Mouse (Mus musculus) gastrocnemius, postnatal 14 days (tissue): ENCODE measurements around the gene Gpr160. TPM values are rescaled to one million over a fixed set of nuclear protein-coding genes. Genes with fewer than 3 reads are reported as not detected.
"Not testable (repeated sequence)": the region's sequence is repeated elsewhere in the genome, so short reads cannot be mapped to it uniquely, and the experiment has no call there.

ENCODE experiments used
- DNase-seq: peaks from one replicate; pipeline ENCODE4 v3.0.0; 2021; ENCODE audit warnings: mixed read lengths
- intact Hi-C: fragments of 180-260 bp; cut with DNase I; formaldehyde crosslinking; loops from one replicate; pipeline ENCODE4 v1.15.1; 2025; ENCODE audit warnings: low total_unique reads
- long read RNA-seq, 2 experiments: library from polyadenylated mRNA; stranded (forward); transcript quantifications; one replicate each; pipeline ENCODE4 v2.0.0; 2021
- total RNA-seq, 2 experiments: library from RNA; stranded (reverse); gene quantifications; 2 replicates each; pipeline ENCODE4 v1.2.3; 2021

Gene Gpr160
- total RNA-seq, result under 1 TPM; 0.51 to 0.53 TPM
- long read RNA-seq, experiment 1, partial matches to known transcripts, result 0 of 3 reads
- long read RNA-seq, experiment 1, other reads (novel, unspliced or antisense), result 1 of 3 reads
- long read RNA-seq, experiment 2, partial matches to known transcripts, result 0 of 1 reads
- long read RNA-seq, experiment 2, other reads (novel, unspliced or antisense), result 1 of 1 reads

DNA sequence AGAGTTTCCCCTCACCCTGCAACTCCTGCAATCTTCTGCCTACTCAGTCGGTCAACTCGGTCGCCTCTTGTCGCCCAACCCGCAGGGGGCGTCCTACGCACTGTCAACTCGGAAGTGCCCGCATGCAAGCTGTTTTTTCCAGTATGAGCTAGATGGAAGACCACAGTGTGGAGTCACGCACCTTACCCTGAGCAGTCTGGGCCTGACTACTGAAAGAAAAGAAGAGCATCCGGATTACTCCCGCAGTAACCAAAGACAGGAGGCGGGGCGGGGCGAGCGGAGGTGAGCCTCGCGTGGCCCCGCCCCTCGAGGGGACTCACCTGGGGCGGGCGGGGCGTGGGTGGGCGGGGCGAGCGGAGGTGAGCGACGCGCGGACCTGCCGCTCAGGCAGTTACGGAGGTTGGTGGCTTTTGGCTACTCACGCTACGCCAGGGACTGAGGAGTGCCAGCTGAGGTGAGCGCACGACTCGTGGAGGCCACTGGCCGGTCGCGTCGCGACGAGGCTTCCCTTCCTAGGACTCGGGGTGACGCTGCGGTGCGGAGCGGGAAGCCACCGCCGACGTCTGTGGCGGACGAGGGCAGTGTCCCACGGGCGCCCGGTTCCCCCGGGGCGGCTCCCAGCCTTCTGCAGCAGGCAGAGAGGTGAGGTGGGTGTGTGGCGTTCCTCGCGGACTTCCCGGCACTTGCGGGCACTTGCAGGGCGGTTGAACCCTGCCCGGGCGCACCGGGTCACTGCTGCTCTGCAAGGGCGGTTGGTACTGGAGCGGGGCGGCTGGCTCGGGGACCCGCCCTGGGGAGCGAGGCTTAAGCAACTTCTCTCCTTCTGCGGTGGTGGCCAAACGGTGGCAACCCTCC, at the start of gene Gpr160:
TSS of gene Gpr160 (plus strand) at position 347 of the 855 bp plus-strand sequence.
- intact Hi-C loops, result no loop called here
- peak; percentile 65 for DNase-seq

DNA sequence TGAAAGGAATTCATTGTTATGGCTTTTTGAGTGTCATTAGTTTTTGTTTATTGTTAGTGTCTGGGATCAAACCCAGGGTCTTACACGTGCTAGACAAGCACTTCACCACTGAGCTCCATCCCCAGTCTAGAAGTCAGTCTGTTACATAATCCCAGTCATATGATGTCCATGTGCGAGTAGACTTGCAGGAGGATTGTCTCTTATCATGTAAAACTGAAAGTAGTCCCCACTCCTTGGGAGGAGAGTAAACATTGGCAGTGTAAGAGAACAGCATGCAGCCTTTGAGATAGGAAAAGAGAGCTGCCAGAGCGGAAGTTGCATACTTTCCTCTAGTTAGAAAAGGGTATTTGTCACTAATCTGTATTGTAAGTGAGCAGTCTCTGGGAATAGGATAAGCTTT, 42.9 kb upstream of the Gpr160 start:
- no peak for DNase-seq

DNA sequence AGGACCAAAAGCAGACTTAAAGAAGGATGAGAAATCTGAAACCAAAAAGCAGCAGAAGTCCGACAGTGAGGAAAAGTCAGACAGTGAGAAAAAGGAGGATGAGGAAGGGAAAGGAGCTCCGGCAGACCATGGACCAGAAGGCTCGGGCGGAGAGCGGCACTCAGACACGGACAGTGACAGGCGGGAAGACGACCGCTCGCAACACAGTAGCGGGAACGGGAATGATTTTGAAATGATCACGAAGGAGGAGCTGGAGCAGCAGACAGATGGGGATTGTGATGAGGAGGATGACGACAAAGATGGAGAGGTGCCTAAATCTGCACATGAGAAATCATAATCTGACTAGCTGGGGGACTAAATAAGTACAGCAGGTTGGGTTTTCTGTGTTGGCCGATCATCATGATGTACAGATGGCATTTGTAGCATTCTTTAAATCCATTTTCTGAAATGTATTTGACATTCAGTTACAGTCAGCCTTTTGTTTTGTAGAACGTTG, 37.1 kb upstream of the Gpr160 start:
- DNase-seq, result no peak
- intact Hi-C loops, result loop anchor here (10.0 kb wide), 1 partner anchor 204 kb away; no protein-coding TSS in a partner anchor

More for the DNA sequence above, 42.9 kb upstream of the Gpr160 start:
- intact Hi-C loops, result loop anchor here (10.0 kb wide), 1 partner anchor 198 kb away; no protein-coding TSS in a partner anchor

DNA sequence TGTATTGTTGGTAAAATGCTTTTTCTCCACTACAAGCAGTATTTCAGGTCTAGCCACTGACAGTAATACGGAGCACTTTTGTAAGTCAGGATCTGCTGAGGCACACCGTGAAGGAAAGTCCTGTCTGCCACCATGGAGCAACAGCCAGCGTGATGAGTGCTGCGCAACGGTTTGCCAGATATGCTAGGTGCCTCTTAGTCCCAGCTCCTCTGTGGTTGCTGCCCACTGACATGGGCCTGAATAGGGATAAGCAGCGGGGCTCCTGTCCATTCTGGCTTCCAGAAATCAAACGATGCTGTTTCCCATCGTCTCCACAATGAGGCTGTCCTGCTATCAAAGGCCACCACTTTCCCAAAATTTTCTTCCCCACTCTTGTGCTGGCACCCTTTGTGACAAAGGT, 33.6 kb upstream of the Gpr160 start:
- no peak for DNase-seq
- intact Hi-C loops, result no loop called here

DNA sequence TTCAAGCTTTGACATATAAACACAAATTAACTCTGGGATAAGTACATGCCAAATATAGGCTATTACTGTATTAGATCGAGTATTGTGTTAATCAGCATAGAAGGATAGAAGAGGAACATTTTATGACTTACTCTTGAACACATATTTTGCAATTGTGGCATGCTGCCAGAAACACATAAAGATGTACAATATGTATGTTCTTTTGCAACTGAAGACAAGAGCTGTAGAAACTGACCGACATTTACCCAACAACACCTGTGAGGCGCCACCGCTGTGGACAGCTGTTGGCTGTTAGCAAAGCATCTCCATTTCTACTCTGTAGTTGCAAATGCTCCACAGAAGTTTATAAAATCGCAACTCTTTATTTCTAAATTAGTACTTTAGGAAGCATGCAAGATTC, 29.7 kb upstream of the Gpr160 start:
- intact Hi-C loops, result no loop called here
- no peak for DNase-seq

DNA sequence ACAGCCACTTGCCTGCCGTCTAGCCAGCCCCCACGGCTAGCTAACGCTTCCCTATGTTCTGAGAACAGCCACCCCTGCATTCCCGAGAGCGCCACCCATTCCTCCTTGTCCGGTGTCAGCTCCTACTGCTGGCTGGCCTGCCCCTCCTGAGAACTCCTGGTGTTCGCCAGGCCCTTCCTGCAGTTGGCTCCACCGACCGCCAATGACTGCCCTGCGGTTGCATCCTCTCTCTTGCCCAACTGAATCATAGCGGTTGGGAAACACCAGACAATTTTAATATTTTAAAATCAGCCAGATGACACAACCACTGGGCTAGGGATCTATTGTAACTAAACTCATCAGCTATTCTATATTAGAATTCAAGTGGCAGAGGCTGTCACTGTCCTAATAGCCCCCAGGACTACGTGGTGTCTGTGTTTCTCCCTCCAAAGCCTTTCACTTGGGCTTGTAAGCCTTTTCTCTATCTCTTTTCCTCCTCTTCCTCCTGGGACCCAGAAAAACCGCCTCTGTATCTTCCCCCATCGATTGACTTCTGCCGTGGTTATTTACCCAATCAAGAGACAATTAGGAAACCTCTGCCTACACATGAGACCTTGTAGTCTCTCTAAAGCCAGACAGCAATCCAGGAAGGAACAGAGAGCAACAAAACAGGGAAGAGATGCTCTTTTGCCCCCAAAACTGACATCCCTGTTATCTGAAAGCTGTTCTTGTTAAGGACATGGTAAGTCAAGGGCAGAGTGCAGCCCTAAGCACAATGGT, 23.7 kb upstream of the Gpr160 start:
- no peak for DNase-seq

DNA sequence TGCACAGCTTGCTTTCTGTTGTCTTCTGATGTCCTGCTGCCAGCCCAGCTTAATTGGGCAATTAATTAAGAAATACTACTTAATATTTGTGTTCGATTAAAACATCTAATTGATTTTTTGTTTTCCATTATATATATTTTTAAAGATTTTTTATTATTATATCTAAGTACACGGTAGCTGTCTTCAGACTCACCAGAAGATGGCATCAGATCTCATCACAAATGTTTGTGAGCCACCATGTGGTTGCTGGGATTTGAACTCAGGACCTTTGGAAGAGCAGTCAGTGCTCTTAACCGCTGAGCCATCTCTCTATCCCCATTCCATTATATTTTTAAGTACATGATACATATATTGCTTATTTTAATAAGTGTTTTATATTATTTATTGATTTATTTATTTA, 22.5 kb upstream of the Gpr160 start:
- intact Hi-C loops, result no loop called here
- DNase-seq, result no peak

More for the DNA sequence above, 23.7 kb upstream of the Gpr160 start:
- intact Hi-C loops, result no loop called here

DNA sequence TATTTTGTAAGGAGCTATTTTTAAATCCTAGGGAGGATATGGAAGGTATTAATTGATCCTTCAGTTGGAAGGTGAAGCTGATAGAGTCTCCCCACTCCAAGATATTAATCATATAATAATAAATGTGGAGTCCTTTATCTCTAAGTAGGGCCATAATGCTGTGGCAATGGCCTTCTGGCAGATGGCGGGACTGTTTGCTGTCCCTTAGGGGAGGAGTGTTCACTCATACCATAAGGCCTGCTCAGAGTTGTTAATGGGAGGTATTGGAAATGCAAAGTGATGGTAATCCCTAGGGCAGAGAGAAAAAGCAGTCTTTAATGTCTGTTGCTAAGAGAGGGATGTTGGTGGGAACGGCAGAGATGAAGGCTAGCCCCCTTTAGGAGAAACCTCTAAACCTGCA, 10.0 kb upstream of the Gpr160 start:
- no peak for DNase-seq
- intact Hi-C loops, result no loop called here

DNA sequence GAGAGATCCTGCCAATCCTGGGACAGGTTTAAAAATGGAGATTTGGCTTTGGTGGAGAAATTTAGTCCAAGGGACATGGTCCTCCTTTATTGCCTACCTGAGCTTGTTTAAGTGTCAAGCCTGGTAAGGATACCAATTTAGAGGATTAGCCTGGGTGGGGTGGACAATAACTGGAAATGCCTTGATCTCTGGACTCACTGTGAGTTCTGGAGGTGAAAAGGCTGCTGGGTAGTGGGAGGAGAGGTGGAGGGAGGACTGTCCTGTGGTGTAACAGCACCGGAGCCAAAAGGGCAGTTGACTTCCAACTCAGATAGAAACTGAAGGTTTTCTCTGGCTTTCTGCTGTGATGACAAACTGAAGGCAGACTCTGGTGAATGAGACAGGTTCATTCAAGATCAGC, 8.3 kb upstream of the Gpr160 start:
- no peak for DNase-seq
- intact Hi-C loops, result no loop called here

DNA sequence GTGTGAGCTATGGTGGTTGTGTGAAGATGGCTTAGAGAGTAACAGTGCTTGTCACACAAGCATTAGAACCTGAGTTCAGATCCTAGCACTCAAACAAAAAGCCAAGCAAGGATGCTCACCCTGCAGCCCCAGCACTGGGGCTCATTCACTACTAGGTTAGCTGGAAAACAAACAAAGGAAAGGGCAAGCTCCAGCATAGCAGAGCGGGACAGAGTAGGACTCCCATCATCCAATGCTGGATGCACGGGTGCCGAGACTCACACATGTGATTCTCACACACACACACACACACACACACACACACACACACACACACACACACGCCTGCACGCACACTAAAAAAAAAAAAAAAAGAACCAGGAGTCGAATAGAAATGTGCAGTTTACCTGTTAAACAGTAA, 4.3 kb upstream of the Gpr160 start:
- no peak for DNase-seq
- intact Hi-C loops, result no loop called here

DNA sequence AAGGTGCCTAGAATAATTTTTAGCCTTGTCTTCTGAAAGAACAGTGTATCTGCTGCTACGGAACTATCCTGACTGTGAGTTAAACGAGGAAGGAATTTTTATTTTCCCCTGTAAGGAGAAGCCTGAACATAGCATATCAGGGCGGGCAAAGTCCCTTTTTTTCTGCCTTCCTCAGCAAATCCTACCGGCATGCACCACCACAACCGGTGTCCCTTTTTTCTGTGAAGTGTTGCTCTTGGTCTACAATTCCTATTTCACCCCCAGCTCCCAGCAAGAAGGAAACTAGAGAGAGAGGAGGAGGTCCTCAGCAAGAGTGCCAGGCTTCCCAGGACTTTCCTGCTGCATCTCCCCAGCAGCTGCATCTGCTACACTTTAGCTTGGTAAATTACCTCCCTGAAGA, 2.2 kb upstream of the Gpr160 start:
- no peak for DNase-seq
- intact Hi-C loops, result no loop called here

DNA sequence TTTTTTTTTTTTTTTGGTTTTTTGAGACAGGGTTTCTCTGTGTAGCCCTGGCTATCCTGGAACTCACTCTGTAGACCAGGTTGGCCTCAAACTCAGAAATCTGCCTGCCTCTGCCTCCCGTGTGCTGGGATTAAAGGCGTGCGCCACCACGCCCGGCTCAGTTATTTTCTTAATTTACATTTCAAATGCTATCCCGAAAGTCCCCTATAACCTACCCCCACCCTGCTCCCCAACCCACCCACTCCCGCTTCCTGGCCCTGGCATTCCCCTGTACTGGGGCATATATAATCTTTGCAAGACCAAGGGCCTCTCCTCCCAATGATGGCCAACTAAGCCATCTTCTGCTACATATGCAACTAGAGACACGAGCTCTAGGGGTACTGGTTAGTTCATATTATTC, 3.8 kb downstream of the Gpr160 start:
- intact Hi-C loops, DNase-seq: not testable (repeated sequence)

DNA sequence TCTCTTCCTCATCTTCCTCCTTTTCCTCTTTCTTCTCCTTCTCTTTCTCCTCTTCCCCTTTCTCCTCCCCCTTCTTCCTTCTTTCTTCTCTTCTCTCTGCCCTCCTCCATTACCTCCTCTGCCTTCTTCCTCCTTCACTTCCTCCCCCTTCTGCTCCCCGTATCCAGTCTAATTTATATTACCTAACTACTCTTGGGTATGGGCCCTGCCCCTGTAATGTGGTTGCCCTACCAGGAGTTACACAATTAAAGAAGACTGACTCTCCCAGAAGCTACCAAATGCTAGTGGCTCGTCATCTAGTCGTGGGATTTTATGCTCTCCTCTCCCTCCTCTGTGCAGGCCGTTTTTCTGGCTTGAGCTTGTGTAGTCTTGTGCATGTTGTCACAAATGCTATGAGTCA, 5.0 kb downstream of the Gpr160 start:
- intact Hi-C loops, result no loop called here
- DNase-seq, result no peak

DNA sequence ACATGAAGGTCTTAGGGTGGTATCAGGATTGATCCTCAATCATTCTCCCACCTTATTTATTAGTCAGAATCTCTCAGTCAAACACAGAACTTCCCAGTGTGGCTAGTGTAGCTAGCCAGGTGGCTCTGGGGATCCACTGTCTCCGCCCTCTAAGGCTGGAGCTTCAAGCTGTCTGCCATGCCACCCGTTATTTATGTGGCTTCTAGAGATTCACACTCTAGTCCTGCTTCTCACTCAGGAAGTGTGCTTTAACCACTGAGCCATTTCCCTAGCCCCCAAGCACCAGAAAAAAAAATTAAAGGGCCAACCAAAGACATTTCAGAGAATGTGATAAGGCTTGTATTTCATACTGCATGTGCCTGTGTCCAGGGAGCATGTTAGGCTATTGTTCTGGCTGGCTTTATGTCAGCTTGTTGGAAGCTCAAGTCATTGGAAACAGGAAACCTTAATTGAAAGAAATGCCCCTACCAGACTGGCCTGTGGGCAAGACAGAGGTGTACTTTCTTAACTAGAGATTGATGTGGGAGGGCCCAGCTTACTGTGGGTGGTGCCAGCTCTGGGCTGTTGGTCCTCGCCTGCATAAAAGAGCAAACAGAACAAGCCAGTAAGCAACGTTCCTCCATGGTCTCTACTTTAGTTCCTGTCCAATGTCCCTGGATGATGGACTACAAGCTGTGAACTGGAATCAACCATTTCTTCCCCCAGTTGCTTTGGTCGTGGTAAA, 8.1 kb downstream of the Gpr160 start:
- no peak for DNase-seq
- intact Hi-C loops, result no loop called here

DNA sequence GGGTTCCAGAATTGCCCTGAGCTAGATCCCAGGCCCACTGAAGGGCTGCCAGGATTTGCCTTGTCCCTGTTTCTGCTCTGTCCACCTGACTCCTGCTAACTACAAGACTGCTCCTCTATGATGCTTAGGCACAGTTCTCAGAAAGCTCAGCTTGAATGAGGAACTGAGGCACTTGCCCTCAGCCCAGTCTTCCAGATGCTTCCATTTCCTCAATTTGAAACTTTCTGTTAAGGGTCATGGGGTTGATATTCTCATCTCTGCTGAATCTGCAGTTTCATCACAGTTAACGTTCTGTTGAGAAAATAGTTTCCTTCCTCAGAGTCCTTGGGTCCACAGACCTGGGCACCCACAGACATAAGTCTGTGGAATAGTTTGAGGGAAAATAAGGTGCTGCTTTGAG, 8.9 kb downstream of the Gpr160 start:
- intact Hi-C loops, result no loop called here
- no peak for DNase-seq

DNA sequence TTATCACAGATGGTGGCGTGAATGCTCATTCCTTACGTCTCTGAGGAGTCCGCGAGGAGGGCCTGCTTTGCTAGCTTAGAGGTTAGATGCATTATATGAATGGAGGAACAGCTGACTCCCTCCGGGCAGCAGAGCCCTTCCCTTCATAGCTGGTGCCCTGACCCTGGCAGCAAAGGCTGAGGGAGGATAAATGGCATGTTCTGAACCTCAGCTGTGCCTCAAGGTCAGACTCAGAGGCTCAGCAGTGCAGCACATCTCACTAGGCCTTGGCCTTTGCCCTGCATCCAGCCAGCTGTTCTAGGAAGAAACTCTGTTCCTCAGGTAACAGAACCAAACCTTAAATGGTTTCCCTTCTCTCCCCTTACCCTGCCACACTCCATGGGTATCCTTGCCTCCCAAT, 12.4 kb downstream of the Gpr160 start:
- DNase-seq, result no peak
- intact Hi-C loops, result no loop called here

DNA sequence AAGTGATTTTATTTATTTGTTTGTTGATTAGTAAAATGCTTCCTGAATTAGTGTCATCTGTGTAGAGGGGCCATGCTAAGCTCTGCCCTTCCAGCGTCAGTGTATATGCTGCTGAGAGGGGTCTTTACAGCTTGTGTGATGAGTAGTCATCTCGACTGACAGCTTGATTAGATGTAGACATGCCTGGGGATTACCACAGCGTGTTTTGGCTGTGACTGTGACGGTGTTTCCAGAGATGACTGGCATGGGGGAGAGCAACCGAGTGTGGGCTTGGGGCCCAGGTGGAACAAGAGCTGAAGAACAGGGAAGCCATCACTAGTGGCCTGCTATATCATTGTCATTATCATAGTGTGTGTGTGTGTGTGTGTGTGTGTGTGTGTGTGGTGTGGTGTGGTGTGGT, 12.9 kb downstream of the Gpr160 start:
- intact Hi-C loops, result no loop called here
- DNase-seq, result no peak

DNA sequence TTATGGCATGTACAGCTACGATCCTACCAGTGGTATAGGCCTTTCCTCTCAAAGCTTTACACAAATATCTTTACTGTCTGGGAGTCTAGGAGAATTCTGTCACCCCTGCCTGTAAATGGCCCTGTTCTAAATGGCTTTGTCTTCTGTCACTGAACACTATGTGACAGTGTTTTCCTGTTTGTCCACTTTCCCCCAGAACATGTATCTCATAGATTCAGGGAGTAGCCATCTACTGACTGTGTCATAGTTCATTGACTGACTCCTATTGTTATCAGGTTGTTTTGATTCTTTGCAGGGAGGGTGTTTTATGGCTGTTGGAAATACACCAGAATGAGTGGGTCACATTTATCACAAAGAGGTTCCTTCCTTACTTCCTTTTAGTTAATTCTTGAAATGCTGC, 14.2 kb downstream of the Gpr160 start:
- no peak for DNase-seq
- intact Hi-C loops, result no loop called here

DNA sequence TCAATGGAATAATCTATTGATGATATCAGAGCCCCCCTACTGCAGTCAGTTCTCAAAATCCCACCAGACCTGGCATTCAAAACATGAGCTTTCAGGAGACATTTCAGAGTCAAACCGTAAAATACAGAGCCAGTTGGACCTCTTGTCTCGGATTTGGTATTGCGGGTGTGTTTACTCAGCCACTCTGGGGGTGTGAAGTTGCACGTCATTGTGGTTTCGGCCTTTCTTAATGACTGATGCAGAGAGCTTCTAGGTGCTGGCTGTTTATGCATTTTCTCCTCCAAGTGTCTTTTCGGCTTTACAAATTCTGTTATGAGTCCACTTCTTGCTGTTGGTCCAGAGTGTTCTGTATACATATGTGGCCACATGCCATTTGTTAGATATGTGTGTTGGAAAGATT, 21.0 kb downstream of the Gpr160 start:
- intact Hi-C loops, result no loop called here
- DNase-seq, result no peak

DNA sequence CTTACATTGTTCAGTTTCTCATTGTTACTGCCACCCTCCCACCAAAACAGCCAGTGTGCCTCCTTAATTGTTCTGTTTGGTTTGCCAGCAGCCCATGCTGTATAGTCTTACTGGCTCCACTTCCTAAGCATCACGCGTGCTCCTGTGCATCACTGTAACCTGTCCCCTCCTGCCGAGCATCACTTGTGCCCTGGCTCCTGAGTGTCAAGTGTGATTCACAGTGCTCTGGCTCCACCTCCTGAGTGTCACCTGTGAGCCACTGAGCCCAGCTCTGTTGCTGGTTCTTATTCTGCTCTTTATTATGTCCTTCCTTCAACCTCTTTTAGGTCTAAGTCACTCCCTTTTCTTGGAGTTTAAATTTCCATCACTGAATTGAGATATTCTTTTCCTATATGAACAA, 31.7 kb downstream of the Gpr160 start:
- intact Hi-C loops, result no loop called here
- no peak for DNase-seq
